Mouse (Mus musculus) cerebellum, adult 2 months (tissue): ENCODE measurements around the gene Exoc2. TPM values are rescaled to one million over a fixed set of nuclear protein-coding genes. Genes with fewer than 3 reads are reported as not detected.

ENCODE experiments used
- DNase-seq, 2 experiments: peaks; one replicate each; pipeline ENCODE4 v3.0.0; 2021
- H3K27ac ChIP-seq: fragments of 200-500 bp; 2 replicates; pipeline ENCODE4 v1.5.1; 2012; ENCODE audit warnings: low read length, control low read depth, inconsistent platforms; ENCODE audit not compliant: insufficient read depth
- H3K27me3 ChIP-seq: fragments of 200-500 bp; 2 replicates; pipeline ENCODE4 v1.6.1; 2012; ENCODE audit warnings: inconsistent platforms, mild to moderate bottlenecking, low read length, moderate library complexity; ENCODE audit not compliant: control insufficient read depth, insufficient read depth
- H3K4me1 ChIP-seq: fragments of 200-500 bp; 2 replicates; pipeline ENCODE4 v1.6.1; 2011; ENCODE audit warnings: low read length; ENCODE audit not compliant: control insufficient read depth, insufficient read depth
- H3K4me3 ChIP-seq: fragments of 200-500 bp; replicated peaks from 2 replicates; pipeline ENCODE3; 2011; ENCODE audit warnings: mild to moderate bottlenecking, low read depth, low read length, control low read depth; ENCODE audit not compliant: insufficient read depth
- CTCF ChIP-seq: fragments of 200-500 bp; IDR thresholded peaks from 2 replicates; pipeline ENCODE4 v1.5.1; 2011; ENCODE audit warnings: low read depth, mild to moderate bottlenecking, control low read depth, low read length, moderate library complexity, borderline replicate concordance; ENCODE audit not compliant: insufficient read depth
- POLR2A ChIP-seq: fragments of 200-500 bp; IDR thresholded peaks from 2 replicates; pipeline ENCODE4 v1.6.1; 2011; ENCODE audit warnings: low read length, control low read depth, borderline replicate concordance; ENCODE audit not compliant: insufficient read depth
- WGBS: fragments of 180-500 bp; shearing (Covaris S2); methylation state at CpG from one replicate; pipeline ENCODE4 v1.1.7; 2018; 5-methylcytosine and 5-hydroxymethylcytosine counted together
- polyA plus RNA-seq: library from polyadenylated mRNA; depleted of rRNA; stranded (reverse); fragments of >200 nt; gene quantifications from 2 replicates; pipeline ENCODE4 v1.2.3, GENCODE M21; 2012

Exoc2 gene
- polyA plus RNA-seq, 1 experiment: 26.3 TPM

GRCm38 (mm10) chr13:30968311-30968710 lies 5.6 kb downstream of the Exoc2 start:
- H3K4me1 ChIP-seq: no peaks in the 10 kb centered on the region
- H3K4me3 ChIP-seq: no peak overlapping the region
- TF ChIP-seq CTCF (no peak), POLR2A (no peak)
- H3K27ac ChIP-seq: no peak overlapping the region
- H3K27me3 ChIP-seq: no peaks in the 10 kb centered on the region
- WGBS: 34% methylated on average over 4 of the region's 4 CpGs
- DNase-seq: peak in 1 of 2 experiments; percentile 19

GRCm38 (mm10) chr13:30966507-30966911 lies 7.4 kb downstream of the Exoc2 start:
- H3K27me3 ChIP-seq: no peaks in the 10 kb centered on the region
- DNase-seq: no peak
- H3K4me3 ChIP-seq: no peak overlapping the region
- H3K27ac ChIP-seq: no peak overlapping the region
- TF ChIP-seq CTCF: no peak
- TF ChIP-seq POLR2A: no peak
- WGBS: 34% methylated on average over 10 of the region's 10 CpGs
- H3K4me1 ChIP-seq: no peaks in the 10 kb centered on the region

- TF ChIP-seq CTCF: no peak
- TF ChIP-seq POLR2A: no peak
- Histone ChIP-seq H3K4me3 (no peak overlapping the region), H3K27ac (no peak overlapping the region), H3K4me1 (no peaks in the 10 kb centered on the region), H3K27me3 (no peaks in the 10 kb centered on the region)
- WGBS: 66% methylated on average over 2 of the region's 2 CpGs
- DNase-seq: no peak
Measured at GRCm38 (mm10) chr13:30961932-30962331, 12.0 kb downstream of the Exoc2 start.

GRCm38 (mm10) chr13:30960714-30961113 lies 13.2 kb downstream of the Exoc2 start:
- H3K4me1 ChIP-seq: no peaks in the 10 kb centered on the region
- TF ChIP-seq POLR2A (no peak), CTCF (no peak)
- 91% methylated on average over 2 of the region's 2 CpGs for WGBS
- H3K27ac ChIP-seq: no peak overlapping the region
- H3K27me3 ChIP-seq: no peaks in the 10 kb centered on the region
- no peak for DNase-seq
- H3K4me3 ChIP-seq: no peak overlapping the region

GRCm38 (mm10) chr13:30953580-30953979 lies 20.3 kb downstream of the Exoc2 start:
- Histone ChIP-seq H3K4me3 (no peak overlapping the region), H3K4me1 (no peaks in the 10 kb centered on the region), H3K27ac (no peak overlapping the region), H3K27me3 (no peaks in the 10 kb centered on the region)
- TF ChIP-seq POLR2A (no peak), CTCF (no peak)
- no peak for DNase-seq
- 92% methylated on average over 1 of the region's 1 CpGs for WGBS

- Histone ChIP-seq H3K27ac (no peak overlapping the region), H3K4me1 (peaks cover 7% of the 10 kb centered on the region; the same call in 1 of the 2 replicates), H3K4me3 (no peak overlapping the region), H3K27me3 (no peaks in the 10 kb centered on the region)
- TF ChIP-seq POLR2A: no peak
- no peak for TF ChIP-seq CTCF
- DNase-seq: no peak
- 97% methylated on average over 2 of the region's 2 CpGs for WGBS
Measured at GRCm38 (mm10) chr13:30952044-30952443, 21.8 kb downstream of the Exoc2 start.

GRCm38 (mm10) chr13:30949181-30949580 lies 24.7 kb downstream of the Exoc2 start:
- no peak for DNase-seq
- Histone ChIP-seq H3K27me3 (no peaks in the 10 kb centered on the region), H3K27ac (no peak overlapping the region), H3K4me3 (no peak overlapping the region), H3K4me1 (peaks cover 8% of the 10 kb centered on the region; the same call in 1 of the 2 replicates)
- TF ChIP-seq POLR2A: no peak
- TF ChIP-seq CTCF: no peak
- WGBS: 95% methylated on average over 9 of the region's 9 CpGs

- WGBS: 52% methylated on average over 11 of the region's 11 CpGs
- DNase-seq: peak in 1 of 2 experiments; percentile 20
- Histone ChIP-seq H3K4me1 (peaks cover 8% of the 10 kb centered on the region; the same call in 1 of the 2 replicates), H3K27ac (no peak within 1 kb of the TSS), H3K27me3 (no peaks in the 10 kb centered on the region), H3K4me3 (no peak within 1 kb of the TSS)
- TF ChIP-seq POLR2A: no peak
- no peak for TF ChIP-seq CTCF
Measured at GRCm38 (mm10) chr13:30947540-30947939, 26.4 kb downstream of the Exoc2 start, which contains the start of gene Hus1b. TSS of gene Hus1b (minus strand) at chr13:30947759.
